Mouse (Mus musculus) midbrain, embryonic 16.5 days (tissue): ENCODE data around the gene Pxylp1. TPM values are rescaled to one million over a fixed set of nuclear protein-coding genes. Genes with fewer than 3 reads are reported as not detected.
A peak's percentile ranks its signal among the peaks of the same experiment; 100 is the strongest.

ENCODE experiments used
- ATAC-seq: fragments of 200-750 bp; cut with Nextera tagmentation; 2 replicates; pipeline ENCODE4 v1.8.0; 2017; ENCODE audit warnings: moderate TSS enrichment
- H3K27ac ChIP-seq: fragments of 300-500 bp; sonication (generic); 2 replicates; pipeline ENCODE4 v1.5.1; 2014; ENCODE audit warnings: mild to moderate bottlenecking, low read length, mixed read lengths
- H3K27me3 ChIP-seq: fragments of 300-500 bp; sonication (generic); 2 replicates; pipeline ENCODE4 v1.6.1; 2014; ENCODE audit warnings: low read depth, low read length, mixed read lengths; ENCODE audit not compliant: control insufficient read depth, insufficient read depth
- H3K36me3 ChIP-seq: fragments of 300-500 bp; sonication (generic); 2 replicates; pipeline ENCODE4 v1.6.1; 2014; ENCODE audit warnings: mild to moderate bottlenecking, low read length, moderate library complexity, mixed read lengths; ENCODE audit not compliant: control insufficient read depth, insufficient read depth
- H3K4me1 ChIP-seq: fragments of 300-500 bp; sonication (generic); 2 replicates; pipeline ENCODE4 v1.6.1; 2014; ENCODE audit warnings: mild to moderate bottlenecking, low read length, mixed read lengths; ENCODE audit not compliant: control insufficient read depth, insufficient read depth
- H3K4me2 ChIP-seq: fragments of 300-500 bp; sonication (generic); 2 replicates; pipeline ENCODE4 v1.6.1; 2014; ENCODE audit warnings: mild to moderate bottlenecking, low read length, mixed read lengths
- H3K4me3 ChIP-seq: fragments of 300-500 bp; sonication (generic); 2 replicates; pipeline ENCODE4 v1.5.1; 2014; ENCODE audit warnings: low read depth, mild to moderate bottlenecking, low read length, moderate library complexity, mixed read lengths
- H3K9ac ChIP-seq: fragments of 300-500 bp; sonication (generic); 2 replicates; pipeline ENCODE4 v1.6.1; 2014; ENCODE audit warnings: low read depth, low read length, mixed read lengths
- H3K9me3 ChIP-seq: fragments of 300-500 bp; sonication (generic); replicated peaks from 2 replicates; pipeline ENCODE4 v1.6.1; 2014; ENCODE audit warnings: mild to moderate bottlenecking, low read length, mixed read lengths; ENCODE audit not compliant: control insufficient read depth, poor library complexity, severe bottlenecking
- WGBS: fragments of 180-500 bp; shearing (Covaris S2); extraction: QIAGEN DNeasy Blood & Tissue Kit; methylation state at CpG from one replicate; pipeline ENCODE4 v1.1.7; 2014; 5-methylcytosine and 5-hydroxymethylcytosine counted together
- polyA plus RNA-seq: library from polyadenylated mRNA; unstranded; fragments of >200 nt; fragmentation: Nextera tagmentation; extraction: Ambion mirVana; gene quantifications from 2 replicates; pipeline ENCODE4 v1.2.1, GENCODE M21; 2015

The Pxylp1 gene
- polyA plus RNA-seq, 1 experiment from 2014 or later, result 39.3 TPM

DNA sequence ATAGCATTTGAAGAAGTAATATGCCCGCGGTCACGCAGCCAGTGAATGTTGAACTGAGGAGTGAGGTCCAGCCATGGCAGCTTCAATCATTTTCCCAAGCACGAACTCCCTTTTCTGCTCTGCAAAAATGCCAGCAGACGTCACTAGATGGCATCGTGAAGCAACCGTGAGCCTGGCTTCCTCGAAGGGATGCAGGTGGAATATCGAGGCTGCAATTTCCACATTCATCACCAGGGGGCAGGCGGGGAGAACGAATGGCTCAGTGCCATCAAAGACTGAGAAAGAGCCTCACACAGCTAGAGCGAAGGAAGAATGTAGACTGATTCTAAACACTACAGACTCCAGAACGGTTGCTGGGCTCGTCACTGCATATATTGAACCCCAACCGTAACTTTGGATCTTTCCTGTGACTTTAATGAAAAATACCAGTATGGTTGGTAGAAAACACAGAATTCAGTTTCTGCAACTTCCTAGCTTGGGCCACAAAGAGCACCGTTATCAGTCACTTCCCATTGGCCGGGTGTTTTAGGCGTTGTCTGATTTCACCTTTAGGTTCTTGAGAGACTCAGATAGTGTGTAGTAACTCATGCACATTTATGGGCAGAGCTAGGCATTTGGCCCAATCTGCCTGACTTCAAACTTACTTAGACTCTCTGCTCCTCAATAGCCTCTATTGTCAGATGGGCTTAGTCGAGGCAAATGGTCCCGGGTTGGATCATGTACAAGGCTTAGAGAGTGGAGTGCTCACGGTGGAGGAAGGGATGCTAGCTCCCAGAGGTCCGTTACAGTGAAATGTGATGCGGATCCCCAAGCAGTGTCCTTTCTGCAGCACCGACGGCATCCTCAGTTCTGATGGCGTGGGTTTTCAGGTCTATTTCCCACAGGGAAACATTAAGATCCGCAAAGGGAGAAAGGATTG is 24.4 kb upstream of the Pxylp1 start:
- Histone ChIP-seq H3K4me3 (no peak overlapping the region), H3K9ac (0 out of 2 replicates have a peak overlapping the region, but pooled peaks have one; percentile 16), H3K36me3 (no peaks in the 10 kb centered on the region), H3K4me2 (peak overlapping the region; percentile 19; the same call in 1 of the 2 replicates), H3K27me3 (no peaks in the 10 kb centered on the region), H3K9me3 (no peaks in the 10 kb centered on the region), H3K27ac (no peak overlapping the region), H3K4me1 (peaks cover 5% of the 10 kb centered on the region; the same call in 1 of the 2 replicates)
- 33% methylated on average over 27 of the region's 27 CpGs for WGBS
- peak; percentile 87 for ATAC-seq

DNA sequence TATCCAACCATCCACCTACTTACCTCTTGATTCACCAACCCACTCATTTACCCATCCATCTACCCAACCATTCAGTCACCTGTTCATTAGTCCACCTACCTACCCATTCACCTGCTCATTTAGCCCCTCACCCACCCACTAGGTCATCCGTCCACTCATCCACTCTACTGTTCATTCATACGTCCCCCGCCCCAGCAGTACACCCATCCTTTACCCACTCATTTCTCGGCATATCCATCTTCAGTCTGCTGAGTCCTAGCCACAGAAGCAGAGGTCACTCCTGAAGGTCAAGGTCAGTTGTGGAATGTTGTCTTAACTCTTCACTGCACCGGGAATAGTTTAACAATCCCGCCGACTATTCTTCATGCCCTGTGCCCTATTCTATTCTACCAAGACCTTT is 23.6 kb upstream of the Pxylp1 start:
- 61% methylated on average over 7 of the region's 7 CpGs for WGBS
- Histone ChIP-seq H3K27ac (no peak overlapping the region), H3K4me2 (no peak overlapping the region), H3K4me3 (no peak overlapping the region), H3K9ac (no peak overlapping the region), H3K9me3 (no peaks in the 10 kb centered on the region), H3K4me1 (peaks cover 5% of the 10 kb centered on the region; the same call in 1 of the 2 replicates), H3K27me3 (no peaks in the 10 kb centered on the region), H3K36me3 (no peaks in the 10 kb centered on the region)
- peak; percentile 59 for ATAC-seq

DNA sequence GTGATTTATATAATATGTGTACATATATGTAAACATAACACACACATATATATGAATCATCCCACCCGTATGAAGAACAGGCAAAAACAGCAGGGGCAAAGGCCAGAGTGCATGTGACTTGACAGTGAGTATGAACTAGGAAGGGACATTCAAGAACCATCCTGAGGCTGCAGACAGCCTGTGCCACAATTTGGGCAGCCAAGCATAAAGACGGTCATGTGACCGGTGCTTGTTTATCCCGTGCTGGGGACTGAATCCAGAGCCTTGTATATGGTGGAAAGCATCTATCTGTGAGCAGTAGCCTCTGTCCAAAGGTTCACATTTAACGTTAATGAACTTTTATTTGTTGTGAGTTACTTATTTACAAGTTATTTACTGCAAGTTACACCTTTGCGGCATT is 22.4 kb upstream of the Pxylp1 start:
- no peaks in the 10 kb centered on the region for H3K27me3 ChIP-seq
- no peaks in the 10 kb centered on the region for H3K9me3 ChIP-seq
- no peak overlapping the region for H3K4me3 ChIP-seq
- peaks cover 5% of the 10 kb centered on the region; the same call in 1 of the 2 replicates for H3K4me1 ChIP-seq
- no peak overlapping the region for H3K4me2 ChIP-seq
- H3K9ac ChIP-seq, result no peak overlapping the region
- H3K36me3 ChIP-seq, result no peaks in the 10 kb centered on the region
- no peak overlapping the region for H3K27ac ChIP-seq
- ATAC-seq, result no peak
- WGBS, result 73% methylated on average over 6 of the region's 6 CpGs

DNA sequence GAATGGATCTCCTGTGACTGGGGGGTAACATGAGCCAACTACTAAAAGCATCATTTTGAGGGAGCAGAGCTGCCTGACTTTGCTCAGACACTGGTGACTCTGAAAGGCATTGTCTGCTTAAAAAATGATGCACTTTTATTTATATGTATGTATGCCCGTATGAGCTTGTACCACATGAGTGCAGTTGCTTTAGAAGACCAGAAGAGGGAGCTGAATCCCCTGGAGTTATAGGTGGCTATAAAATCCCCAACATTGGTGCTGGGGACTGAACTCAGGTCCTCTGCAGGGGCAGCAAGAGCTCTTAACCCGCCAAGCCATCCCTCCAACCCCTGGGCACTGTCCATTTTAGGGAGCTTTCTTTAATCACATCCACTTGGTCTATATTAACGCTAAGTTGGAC is 21.5 kb upstream of the Pxylp1 start:
- no peak overlapping the region for H3K9ac ChIP-seq
- no peaks in the 10 kb centered on the region for H3K36me3 ChIP-seq
- H3K27me3 ChIP-seq, result no peaks in the 10 kb centered on the region
- 89% methylated on average over 3 of the region's 3 CpGs for WGBS
- H3K4me1 ChIP-seq, result peaks cover 5% of the 10 kb centered on the region; the same call in 1 of the 2 replicates
- no peak overlapping the region for H3K4me2 ChIP-seq
- ATAC-seq, result no peak
- H3K9me3 ChIP-seq, result no peaks in the 10 kb centered on the region
- H3K27ac ChIP-seq, result no peak overlapping the region
- H3K4me3 ChIP-seq, result no peak overlapping the region

DNA sequence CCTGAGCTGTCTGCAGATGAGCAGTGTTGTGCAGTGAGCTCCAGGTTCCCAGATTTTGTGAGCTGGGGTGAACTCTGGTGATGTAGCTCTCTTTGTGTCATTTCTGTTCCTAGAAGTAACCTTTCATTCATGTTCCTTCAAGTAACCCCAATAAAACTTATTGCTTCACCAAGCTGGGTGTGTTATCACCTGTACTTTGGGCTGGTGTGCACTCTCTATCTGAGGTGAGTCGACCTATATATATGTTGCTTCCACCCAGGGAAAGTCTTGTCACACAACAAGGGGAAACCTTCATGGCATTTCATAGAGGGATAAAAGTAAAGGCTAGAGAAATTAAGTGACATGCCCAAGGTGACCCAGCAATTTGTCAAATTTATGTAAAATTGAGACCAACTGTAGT is 17.0 kb upstream of the Pxylp1 start:
- ATAC-seq, result no peak
- H3K4me2 ChIP-seq, result no peak overlapping the region
- WGBS, result 84% methylated on average over 1 of the region's 1 CpGs
- no peaks in the 10 kb centered on the region for H3K9me3 ChIP-seq
- no peaks in the 10 kb centered on the region for H3K27me3 ChIP-seq
- H3K4me3 ChIP-seq, result no peak overlapping the region
- H3K9ac ChIP-seq, result no peak overlapping the region
- H3K27ac ChIP-seq, result no peak overlapping the region
- H3K4me1 ChIP-seq, result no peaks in the 10 kb centered on the region; the same call in 1 of the 2 replicates
- no peaks in the 10 kb centered on the region for H3K36me3 ChIP-seq

DNA sequence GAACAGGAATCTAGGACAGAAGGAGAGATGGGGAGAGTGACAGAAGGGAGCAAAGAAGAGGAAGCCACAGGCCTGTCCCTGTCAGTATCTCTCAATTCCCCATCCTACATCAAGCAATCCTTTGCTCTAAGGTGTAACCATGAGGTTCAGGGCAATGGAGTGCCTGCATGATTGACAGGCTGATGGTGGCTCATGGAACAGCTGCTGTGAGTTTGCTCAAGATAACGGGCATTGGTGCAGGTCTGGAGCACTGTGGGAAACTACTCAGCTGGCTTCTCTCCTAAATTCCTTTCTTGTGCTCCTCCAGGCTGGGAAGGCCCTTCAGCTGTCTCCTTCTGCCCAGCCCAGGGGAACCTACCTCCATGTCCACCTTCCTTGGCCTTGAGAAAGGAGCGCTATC is 16.3 kb upstream of the Pxylp1 start:
- H3K4me3 ChIP-seq, result no peak overlapping the region
- H3K36me3 ChIP-seq, result no peaks in the 10 kb centered on the region
- no peak overlapping the region for H3K27ac ChIP-seq
- 80% methylated on average over 2 of the region's 2 CpGs for WGBS
- ATAC-seq, result no peak
- H3K27me3 ChIP-seq, result no peaks in the 10 kb centered on the region
- H3K9ac ChIP-seq, result no peak overlapping the region
- no peaks in the 10 kb centered on the region; the same call in 1 of the 2 replicates for H3K4me1 ChIP-seq
- no peaks in the 10 kb centered on the region for H3K9me3 ChIP-seq
- no peak overlapping the region for H3K4me2 ChIP-seq

DNA sequence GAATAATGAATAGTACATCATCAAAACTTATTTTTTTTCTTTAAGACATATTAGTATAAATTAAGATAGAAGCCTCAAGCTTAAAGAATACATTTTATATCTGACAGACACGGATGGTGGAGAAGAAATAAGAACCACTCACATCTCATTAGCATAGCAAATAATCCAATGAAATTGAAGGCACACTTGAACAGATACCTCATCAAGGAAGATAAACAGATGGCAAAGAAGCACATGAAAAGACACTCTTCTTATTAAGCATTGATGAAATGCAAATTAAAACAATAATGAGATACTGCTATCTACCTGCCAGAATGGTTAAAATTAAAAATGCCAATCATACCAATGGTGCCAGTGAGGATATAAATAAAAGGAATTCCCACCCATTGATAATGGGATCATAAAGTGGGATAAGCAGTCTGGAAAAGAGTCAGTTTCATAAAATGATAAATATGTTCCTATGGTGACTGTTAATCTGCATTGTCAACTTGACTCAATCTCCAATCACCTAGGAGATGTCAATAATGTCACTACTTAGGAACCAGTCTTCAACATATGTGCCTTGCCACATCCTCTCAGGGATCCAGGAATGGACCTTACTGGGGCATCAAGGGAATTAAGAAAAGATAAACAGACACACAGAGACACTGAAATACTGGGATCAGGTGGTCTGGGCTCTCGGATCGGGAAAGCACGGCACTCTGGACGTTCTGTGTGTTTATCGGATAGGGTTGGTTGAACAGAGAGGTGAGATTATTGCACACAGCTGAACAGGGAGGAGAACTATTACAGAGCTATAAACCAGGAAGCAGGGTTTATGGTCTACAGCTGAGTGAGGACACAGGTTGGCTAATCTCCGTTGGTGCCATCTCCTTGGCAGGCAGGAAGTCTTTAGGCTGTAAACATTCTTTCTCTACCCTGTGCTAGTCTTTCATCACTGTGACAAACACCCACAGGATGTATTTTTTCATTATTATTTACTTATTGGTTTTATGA is 12.2 kb upstream of the Pxylp1 start:
- no peak overlapping the region for H3K9ac ChIP-seq
- H3K4me2 ChIP-seq, result no peak overlapping the region
- no peaks in the 10 kb centered on the region for H3K4me1 ChIP-seq
- 68% methylated on average over 7 of the region's 7 CpGs for WGBS
- no peaks in the 10 kb centered on the region for H3K36me3 ChIP-seq
- H3K27me3 ChIP-seq, result no peaks in the 10 kb centered on the region
- no peak for ATAC-seq
- no peak overlapping the region for H3K4me3 ChIP-seq
- H3K27ac ChIP-seq, result peak overlapping the region; percentile 37; the same call in 1 of the 2 replicates
- H3K9me3 ChIP-seq, result no peaks in the 10 kb centered on the region

DNA sequence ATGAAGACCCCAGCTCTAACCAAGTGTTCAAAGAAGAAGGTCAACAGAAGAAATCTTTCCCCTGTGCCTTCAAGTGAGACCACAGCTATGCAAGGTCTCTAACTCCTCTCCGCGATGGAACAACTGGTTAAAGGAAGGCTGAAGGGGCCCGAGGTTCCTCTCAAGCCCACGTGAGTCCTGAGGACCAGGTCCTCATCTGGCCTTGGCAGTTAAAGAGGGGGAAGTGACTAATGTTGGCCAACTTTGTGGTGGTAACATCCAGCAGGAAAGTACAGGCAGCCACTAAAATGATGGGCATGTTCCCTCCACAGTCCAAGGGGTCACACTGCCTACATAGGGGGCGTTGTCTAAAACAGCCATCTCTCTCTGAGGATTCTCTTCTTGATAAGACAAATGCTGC is 7.2 kb upstream of the Pxylp1 start:
- Histone ChIP-seq H3K36me3 (no peaks in the 10 kb centered on the region), H3K4me3 (no peak overlapping the region), H3K27ac (no peak overlapping the region), H3K9me3 (no peaks in the 10 kb centered on the region; the same call in 1 of the 2 replicates), H3K4me2 (no peak overlapping the region), H3K27me3 (no peaks in the 10 kb centered on the region), H3K4me1 (no peaks in the 10 kb centered on the region), H3K9ac (no peak overlapping the region)
- 85% methylated on average over 5 of the region's 5 CpGs for WGBS
- ATAC-seq, result no peak
